Mouse (Mus musculus) telencephalon, adult 2 months (tissue): ENCODE results near the gene Tap2.

Source experiments
- DNase-seq: peaks from one replicate; pipeline ENCODE4 v3.0.0-alpha.2; 2011; ENCODE audit warnings: low read depth, low spot score

Tap2 gene

DNA sequence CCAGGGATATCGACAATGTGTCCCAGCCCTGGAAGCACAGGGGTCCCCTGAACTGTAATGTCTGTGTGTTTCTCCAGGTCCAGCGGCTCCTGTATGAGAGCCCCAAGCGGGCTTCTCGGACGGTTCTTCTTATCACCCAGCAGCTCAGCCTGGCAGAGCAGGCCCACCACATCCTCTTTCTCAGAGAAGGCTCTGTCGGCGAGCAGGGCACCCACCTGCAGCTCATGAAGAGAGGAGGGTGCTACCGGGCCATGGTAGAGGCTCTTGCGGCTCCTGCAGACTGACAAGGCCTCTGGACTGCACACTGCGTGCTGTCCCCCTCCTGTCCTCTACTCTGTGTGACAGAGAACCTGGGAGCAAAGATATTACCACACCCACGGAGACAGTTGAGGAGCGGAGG is 6.8 kb upstream of the Tap2 start:
- no peak for DNase-seq

DNA sequence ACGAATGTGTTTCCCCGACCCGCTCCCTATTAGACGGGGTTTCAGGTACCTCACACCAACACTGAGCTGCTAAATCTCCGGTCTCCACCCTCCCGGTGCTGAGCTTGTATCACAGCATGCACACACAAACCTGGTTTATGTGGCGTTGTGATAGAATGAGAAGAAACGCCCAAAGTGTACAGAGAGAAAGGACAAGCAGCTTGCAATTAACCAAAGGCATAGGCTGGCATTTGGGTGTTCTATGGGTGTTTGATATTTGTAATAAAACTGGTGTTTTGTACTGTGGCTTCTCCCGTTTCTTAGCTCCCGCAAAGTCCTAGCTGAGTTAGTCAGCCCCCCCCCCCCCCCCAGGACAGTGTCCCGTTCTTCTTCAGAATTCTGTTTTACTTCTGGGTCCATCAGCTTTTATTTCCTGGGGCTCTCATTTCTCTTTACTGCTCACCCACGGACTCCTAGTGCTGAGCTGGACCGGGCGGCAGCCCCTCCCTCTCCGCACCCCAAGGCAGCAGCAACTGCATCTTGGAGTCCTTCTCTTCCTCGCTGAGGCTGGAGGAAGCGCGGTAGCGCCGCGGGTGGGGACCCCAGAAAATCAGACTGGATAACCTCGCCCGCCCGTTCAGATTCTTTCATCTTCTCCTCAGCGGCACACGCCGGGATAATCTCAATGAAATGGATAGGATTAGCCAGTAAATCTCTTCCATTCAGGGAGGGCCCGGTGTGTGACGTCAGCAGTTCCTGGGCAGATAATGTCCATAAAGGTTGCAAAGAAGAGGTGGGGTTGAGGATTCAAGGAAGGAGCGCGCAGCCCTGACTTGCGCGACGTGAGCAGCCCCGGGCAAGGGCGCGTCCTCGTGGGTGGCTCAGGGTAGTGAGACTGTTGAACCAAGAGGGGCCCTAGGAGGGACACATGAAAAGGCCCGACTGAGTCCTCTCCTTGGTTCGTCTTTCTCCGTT is 6.1 kb upstream of the Tap2 start, which contains the start of gene Psmb8:
Gene Psmb8 (plus strand): TSS at position 781 of the 954 bp plus-strand sequence.
- DNase-seq: peak; percentile 67

DNA sequence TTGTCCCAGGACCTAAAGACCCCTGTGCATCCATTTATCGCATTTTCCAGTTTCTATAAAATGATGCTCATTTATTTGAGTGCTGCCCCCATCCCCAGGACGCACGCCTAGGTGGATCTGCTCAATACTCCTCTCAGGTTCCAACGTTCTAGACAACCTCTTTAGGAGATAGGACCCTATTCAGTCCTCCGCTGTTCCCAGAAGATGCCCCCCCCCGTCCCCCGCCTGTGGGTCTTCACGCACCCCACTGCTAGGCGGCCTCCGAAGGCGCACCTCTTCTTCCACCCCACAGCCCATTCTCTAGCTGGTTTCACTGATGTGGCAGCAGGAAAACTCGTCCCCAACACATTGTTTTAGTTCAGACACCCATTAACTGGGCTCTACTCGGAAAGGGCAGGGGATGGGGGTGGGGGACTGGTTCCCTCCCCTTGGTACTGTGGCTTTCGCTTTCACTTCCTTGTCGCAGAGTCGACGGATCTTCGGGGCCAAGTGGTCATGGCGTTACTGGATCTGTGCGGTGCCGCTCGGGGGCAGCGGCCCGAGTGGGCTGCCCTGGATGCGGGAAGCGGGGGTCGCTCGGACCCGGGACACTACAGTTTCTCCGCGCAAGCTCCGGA is 5.3 kb upstream of the Tap2 start:
- no peak for DNase-seq

DNA sequence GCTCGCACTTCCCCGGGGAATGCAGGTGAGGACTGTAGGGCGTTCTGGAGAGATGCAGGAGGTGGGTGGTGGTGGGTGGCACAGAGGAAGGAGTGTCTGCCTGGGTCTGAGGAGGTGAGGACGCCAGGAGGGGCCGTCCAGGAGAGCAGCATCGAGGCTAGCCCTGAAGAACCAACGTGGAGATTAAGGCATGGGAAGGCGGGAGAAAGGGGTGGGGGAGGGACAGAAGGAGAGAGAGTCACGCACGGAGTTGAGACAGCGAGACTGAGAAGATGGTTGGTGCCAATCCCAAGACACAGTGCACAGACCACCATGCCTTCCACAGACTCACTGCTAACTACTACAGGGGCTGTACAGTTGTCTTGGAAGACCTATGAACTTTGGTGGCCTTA is 4.8 kb upstream of the Tap2 start:
- no peak for DNase-seq

DNA sequence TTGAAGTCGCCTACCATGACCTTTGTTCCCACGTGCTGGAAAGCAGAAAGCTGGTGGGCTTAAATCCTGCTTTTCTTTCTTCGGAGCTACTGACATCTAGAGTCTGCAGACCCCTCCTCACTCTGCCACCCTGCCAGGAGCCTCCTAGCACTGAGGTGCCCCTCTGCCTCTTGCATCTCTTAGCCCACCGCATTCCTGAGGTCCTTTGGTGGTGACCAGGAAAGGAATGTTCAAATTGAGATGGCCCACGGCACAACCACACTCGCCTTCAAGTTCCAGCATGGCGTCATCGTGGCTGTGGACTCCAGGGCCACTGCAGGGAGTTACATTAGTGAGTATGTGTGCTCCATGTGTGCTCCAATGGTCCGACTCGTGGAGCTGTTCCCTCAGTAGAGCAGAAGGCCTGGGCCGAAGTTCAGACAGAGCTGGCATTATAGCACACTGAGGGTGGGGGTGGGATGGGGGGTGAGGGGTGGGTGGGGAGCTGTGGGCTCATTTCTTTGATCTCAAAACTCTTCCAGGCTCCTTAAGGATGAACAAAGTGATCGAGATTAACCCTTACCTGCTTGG is 4.2 kb upstream of the Tap2 start:
- no peak for DNase-seq

DNA sequence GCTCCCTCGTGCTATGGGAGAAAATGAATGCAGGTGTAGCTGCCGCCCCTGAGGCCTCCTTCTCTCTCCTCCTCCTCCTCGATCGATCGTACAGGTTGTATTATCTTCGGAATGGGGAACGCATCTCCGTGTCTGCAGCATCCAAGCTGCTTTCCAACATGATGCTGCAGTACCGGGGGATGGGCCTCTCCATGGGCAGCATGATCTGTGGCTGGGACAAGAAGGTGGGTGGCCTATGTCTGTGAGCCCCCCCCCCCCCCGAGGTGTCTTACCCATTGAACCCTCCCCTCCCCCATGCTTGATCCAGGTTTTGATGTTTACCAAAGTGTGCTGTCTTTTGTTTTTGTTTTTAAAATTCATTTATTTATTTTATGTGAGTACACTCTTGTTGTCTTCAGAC is 3.3 kb upstream of the Tap2 start:
- no peak for DNase-seq

DNA sequence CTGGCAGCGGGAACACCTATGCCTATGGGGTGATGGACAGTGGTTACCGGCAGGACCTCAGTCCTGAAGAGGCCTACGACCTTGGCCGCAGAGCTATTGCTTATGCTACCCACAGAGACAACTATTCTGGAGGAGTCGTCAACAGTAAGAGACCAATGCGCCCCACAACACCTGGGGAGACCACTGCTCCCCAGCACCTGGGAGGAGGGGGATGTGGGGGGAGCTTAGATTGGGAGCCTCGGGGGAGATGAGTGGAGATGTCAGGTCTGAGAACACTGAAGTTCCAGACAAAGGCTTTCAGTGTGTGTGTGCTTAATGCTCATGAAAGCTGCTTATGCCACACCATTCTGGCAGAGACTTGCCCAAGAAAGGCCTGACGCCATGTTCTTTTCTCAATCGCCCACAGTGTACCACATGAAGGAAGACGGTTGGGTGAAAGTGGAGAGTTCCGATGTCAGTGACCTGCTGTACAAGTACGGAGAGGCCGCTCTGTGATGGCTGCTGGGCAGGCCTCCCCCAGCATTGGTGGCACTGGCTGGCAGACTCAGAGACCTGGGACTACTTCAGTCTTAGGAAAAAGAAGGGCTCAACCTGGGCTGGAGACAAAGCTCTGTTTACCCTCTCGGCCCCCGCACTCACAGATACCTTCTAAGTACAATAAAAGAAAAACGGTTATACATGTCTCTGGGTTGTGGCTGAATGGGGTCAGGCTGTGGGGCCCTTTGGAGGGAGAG is 2.4 kb upstream of the Tap2 start:
- no peak for DNase-seq

DNA sequence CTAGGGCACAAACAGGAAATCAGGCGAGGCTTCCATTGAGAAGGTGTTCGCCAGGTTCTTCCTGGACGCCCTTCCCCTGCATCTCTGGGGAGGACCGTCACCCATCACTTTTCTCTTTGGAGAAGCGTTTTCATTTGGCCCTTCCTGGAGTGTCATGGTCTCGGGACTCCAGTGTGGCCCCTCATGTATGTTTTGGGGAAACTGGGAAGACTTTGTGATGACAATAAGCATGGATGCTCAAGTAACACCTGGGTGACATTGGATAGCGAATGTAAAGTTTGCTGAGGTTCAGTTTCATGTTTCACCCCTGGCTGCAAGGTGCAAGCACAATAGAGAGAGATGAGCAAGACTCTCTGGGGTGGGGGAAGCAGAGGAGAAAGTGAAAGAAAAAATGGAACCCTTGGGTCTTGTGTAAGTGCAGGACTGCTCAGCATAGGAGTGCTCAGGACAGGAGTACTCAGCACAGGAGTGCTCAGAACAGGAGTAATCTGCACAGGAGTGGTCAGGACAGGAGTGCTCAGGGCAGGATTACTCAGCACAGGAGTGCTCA is 1.7 kb upstream of the Tap2 start:
- DNase-seq: no peak

DNA sequence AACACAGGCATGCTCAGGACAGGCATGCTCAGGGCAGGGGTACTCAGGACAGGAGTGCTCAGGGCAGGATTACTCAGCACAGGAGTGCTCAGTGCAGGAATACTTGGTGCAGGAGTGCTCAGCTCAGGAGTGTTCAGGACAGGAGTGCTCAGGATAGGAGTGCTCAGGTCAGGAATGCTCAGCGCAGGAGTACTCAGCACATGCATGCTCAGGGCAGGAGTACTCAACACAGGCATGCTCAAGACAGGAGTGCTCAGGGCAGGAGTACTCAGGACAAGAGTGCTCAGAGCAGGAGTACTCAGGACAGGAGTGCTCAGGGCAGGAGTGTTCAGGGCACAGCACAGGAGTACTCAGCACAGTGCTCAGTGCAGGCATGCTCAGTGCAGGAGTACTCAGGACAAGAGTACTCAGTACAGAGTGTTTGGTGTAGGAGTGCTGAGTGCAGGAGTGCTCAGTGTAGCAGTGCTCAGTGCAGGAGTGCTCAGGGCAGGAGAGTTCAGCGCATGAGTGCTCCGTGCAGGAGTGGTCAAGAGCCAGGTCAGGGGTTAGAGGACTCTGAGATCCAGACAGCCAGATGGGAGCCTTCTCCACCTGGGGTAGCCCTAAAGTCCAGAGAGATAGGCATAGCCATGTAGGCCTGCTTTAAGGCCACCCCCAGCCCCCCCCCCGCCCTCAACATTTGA is 426 bp upstream of the Tap2 start:
- no peak for DNase-seq

DNA sequence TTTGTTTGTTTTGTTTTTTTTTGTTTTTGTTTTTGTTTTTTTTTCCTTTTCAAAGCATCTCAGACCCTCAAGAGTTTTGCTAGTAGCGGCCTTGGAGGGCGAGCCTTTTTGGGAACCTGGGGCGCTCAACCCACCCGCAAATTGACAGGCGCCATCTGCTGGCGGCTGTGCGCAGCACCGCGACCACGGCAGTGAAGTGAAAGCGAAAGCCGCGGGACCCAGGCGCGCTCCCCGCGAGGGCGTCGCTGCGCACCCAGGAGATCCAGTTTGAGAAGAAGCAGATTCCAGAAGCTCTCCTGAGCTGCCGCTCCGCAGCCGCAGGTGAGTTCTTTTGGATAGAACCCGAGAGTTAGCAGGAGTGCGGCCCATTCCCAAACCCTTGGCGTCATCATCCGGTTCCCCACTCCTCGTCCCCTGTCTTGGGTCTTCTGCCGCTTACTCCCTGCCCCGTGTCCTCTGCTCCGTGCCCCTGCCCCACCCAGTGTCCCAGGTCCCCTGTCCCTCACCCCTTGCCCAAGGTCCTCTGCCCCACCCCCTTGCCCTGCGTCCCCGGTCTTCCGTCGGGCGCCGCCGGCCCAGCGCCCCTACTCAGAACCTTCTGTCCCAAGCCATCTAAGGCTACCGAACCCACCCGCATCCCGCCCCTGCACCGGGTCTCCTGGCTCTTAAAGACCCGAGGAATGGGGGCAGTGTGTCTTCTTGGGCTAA is 1.1 kb downstream of the Tap2 start:
- no peak for DNase-seq

DNA sequence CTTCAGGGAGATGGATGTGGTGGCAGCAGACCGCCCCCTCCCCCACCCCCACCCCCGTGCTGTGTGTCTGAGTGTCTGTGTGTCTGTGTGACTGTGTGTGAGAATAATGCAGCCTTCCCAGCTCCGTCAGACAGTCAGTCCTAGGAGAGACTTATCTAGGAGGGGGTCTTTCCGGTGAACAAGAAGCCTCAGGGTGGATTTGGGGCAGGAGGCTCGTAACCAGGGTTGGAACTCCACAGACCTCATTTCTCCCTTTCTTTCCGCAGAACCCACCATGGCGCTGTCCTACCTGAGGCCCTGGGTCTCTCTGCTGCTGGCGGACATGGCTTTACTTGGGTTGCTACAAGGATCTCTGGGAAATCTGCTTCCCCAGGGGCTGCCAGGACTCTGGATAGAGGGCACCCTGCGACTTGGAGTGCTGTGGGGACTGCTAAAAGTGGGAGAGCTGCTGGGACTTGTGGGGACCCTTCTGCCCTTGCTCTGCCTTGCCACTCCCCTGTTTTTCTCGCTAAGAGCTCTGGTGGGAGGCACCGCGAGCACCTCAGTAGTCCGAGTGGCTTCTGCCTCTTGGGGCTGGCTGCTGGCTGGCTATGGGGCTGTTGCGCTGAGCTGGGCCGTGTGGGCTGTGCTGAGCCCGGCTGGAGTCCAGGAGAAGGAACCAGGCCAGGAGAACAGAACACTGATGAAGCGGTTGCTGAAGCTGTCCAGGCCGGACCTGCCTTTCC is 1.9 kb downstream of the Tap2 start:
- DNase-seq: no peak

DNA sequence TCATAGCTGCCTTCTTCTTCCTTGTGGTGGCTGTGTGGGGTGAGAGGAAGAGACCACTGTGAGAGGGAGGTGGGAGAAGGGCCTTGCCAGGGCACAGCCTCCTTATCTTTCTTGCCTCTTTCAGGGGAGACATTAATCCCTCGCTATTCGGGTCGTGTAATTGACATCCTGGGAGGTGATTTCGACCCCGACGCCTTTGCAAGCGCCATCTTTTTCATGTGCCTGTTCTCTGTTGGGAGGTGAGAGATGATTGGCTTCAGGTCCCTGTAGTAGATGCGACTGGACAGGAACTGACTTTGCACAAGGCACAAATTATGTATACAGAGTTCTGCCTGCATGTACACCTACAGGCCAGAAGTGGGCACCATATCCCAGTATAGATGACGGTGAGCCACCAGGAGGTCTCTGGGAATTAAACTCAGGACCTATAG is 2.4 kb downstream of the Tap2 start:
- DNase-seq: no peak

DNA sequence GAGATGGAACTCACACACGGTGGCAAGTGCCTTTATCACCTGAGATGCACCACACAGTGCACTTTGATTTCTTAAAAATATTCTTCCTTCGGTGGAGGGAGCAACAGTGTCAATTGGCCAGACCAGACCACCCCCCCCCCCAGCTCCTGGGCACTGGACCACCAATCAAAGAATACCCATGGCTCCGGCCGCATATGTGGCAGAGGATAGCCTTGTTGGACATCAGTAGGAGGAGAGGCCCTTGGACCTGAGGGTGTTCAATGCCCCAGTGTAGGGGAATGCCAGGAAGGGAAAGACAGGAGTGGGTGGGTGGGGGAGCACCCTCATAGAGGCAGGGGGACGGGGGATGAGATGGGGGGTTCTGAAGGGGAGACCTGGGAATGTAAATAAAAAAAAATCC is 3.4 kb downstream of the Tap2 start:
- DNase-seq: no peak

DNA sequence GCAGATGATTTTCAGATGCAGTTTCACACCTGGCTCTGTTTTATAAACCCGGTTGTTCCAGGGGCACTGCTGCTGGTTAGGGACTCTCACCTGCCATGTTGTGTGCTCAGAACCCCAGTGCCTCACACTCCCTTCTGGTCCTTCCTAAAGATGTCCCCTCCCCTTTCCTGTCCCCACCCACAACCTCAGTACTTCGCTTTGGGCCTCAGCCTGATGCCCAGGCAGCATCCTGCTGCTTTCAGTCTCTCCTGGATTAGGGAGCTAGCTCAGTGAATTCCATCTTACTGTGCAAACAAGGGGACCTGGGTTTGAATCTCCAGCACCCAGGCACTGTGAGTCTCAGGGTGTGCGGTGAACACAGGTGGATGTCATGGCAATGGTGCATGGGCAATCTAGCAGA is 4.1 kb downstream of the Tap2 start:
- DNase-seq: no peak

DNA sequence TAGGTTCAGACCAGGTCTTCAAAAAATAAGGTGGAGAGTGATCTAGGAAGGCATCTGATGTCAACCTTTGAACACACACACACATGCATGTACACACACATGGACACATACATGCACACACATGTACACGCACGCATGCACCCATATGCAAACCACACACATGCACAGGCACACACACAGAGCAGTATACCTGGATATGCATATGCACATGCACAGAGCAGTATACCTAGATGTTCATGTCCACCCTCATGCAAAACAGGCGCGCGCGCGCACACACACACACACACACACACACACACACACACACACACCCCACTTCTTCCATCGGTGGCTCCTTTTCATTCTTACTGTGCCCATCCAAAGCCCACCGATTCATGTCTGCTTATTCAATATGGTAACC is 4.5 kb downstream of the Tap2 start:
- no peak for DNase-seq

DNA sequence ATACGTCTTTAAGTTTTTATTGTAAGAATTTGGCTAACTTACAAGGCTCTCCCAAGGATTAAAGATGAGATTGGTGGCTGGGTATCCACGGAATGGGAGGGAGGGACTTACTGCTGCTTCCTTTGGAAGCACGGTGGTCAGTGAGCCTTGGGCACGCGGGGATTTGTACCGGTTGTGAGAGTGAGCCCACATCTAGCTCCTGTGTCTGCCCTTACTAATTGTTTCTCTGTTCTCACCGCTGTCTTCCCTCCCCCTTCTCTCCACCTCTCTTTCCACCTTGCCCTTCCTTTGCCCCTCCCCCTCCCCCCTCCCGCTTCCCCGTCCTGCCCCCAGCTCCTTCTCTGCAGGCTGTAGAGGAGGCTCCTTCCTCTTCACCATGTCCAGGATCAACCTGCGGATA is 5.1 kb downstream of the Tap2 start:
- no peak for DNase-seq

DNA sequence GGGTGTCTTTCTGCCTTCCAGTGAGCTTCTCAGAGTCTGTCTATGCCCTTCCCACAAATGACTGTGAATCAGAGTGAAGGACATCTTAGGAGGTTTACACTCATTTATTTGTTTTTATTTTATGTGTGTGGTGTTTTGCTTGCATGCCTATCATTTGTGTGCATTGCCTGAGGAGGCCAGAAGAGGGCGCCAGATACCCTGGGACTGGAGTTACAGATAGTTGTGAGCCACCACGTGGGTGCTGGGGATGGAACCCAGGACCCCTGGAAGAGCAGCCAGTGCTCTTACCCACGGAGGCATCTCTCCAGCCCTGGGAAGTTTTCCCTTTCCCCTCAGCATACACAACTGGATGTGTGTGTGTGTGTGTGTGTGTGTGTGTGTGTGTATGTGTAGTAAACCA is 6.4 kb downstream of the Tap2 start:
- no peak for DNase-seq

DNA sequence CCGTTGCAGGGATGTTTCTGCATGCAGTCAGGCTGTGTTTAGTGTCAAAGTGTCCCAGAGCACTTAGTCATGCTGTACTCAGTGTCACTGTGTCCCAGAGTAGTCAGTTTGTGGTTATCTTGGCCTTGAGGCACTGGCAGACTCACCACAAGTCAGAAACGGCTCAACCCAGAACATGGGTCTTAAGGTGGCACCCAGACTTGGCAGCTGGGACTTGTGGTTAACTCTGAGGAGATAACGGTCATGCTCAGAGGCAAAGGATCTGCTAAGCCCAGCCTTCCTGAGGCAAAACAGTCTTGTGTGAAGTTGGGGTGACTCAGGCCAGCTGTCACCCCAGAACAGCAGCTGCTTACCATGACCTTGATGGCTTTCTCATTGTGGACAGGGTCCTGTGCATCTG is 7.3 kb downstream of the Tap2 start:
- DNase-seq: no peak

DNA sequence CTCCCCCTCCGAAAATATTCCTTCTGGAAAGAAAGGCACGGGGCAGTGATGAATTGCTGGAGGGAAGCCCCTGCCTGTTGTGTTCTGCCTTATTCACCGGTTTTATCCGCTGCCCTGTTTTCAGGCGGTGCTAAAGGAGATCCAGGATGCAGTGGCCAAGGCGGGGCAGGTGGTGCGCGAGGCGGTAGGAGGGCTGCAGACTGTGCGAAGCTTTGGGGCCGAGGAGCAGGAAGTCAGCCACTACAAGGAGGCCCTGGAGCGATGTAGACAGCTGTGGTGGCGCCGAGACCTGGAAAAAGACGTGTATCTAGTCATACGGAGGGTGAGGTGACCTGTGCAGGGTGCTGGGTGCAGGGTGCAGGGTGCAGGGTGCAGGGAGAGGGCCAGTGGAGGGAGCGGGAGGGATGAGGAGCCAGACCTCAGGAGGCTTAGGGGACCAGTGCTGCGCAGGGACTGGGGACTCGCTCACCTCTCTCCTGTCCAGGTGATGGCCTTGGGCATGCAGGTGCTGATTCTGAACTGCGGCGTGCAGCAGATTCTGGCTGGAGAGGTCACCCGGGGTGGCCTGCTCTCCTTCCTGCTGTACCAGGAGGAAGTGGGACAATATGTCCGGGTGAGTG is 8.5 kb downstream of the Tap2 start:
- no peak for DNase-seq
